Mouse (Mus musculus) intestine, postnatal 0 days (tissue): ENCODE measurements around the gene Ano7. TPM values are rescaled to one million over a fixed set of nuclear protein-coding genes. Genes with fewer than 3 reads are reported as not detected.

Experiments
- ATAC-seq: fragments of 200-750 bp; cut with Nextera tagmentation; 2 replicates; pipeline ENCODE4 v1.8.0; 2017; ENCODE audit warnings: mild to moderate bottlenecking, moderate TSS enrichment, moderate library complexity
- H3K27ac ChIP-seq: fragments of 300-500 bp; sonication (generic); 2 replicates; pipeline ENCODE4 v1.5.1; 2014; ENCODE audit warnings: mild to moderate bottlenecking, low read depth, low read length, moderate library complexity
- H3K27me3 ChIP-seq: fragments of 300-500 bp; sonication (generic); replicated peaks from 2 replicates; pipeline ENCODE4 v1.6.1; 2014; ENCODE audit warnings: low read length, mixed read lengths; ENCODE audit not compliant: control insufficient read depth, insufficient read depth
- H3K36me3 ChIP-seq: fragments of 300-500 bp; sonication (generic); 2 replicates; pipeline ENCODE4 v1.6.1; 2014; ENCODE audit warnings: mild to moderate bottlenecking, moderate library complexity; ENCODE audit not compliant: control insufficient read depth, insufficient read depth
- H3K4me1 ChIP-seq: fragments of 300-500 bp; sonication (generic); replicated peaks from 2 replicates; pipeline ENCODE4 v1.6.1; 2014; ENCODE audit warnings: antibody characterized with exemption, low read length, mixed read lengths; ENCODE audit not compliant: control insufficient read depth, insufficient read depth
- H3K4me2 ChIP-seq: fragments of 300-500 bp; sonication (generic); replicated peaks from 2 replicates; pipeline ENCODE4 v1.6.1; 2014; ENCODE audit warnings: low read depth, mild to moderate bottlenecking, moderate library complexity
- H3K4me3 ChIP-seq: fragments of 300-500 bp; sonication (generic); 2 replicates; pipeline ENCODE4 v1.5.1; 2014; ENCODE audit warnings: low read depth, low read length
- H3K9ac ChIP-seq: fragments of 300-500 bp; sonication (generic); 2 replicates; pipeline ENCODE4 v1.6.1; 2014; ENCODE audit warnings: mild to moderate bottlenecking, low read depth, low read length
- H3K9me3 ChIP-seq: fragments of 300-500 bp; sonication (generic); 2 replicates; pipeline ENCODE4 v1.6.1; 2016; ENCODE audit warnings: mixed run types; ENCODE audit not compliant: control insufficient read depth
- CTCF ChIP-seq: sonication (generic); IDR thresholded peaks from 2 replicates; pipeline ENCODE4 v1.5.1; 2016; ENCODE audit warnings: low read depth, mild to moderate bottlenecking, control low read depth, antibody characterized with exemption, moderate library complexity
- WGBS: fragments of 180-500 bp; shearing (Covaris S2); extraction: QIAGEN DNeasy Blood & Tissue Kit; methylation state at CpG from one replicate; pipeline ENCODE4 v1.1.7; 2014; 5-methylcytosine and 5-hydroxymethylcytosine counted together
- polyA plus RNA-seq: library from polyadenylated mRNA; unstranded; fragments of >200 nt; fragmentation: Nextera tagmentation; extraction: Ambion mirVana; gene quantifications from 2 replicates; pipeline ENCODE4 v1.2.1, GENCODE M21; 2015

Ano7 gene
- polyA plus RNA-seq, 1 experiment from 2014 or later: 1.7 TPM

DNA sequence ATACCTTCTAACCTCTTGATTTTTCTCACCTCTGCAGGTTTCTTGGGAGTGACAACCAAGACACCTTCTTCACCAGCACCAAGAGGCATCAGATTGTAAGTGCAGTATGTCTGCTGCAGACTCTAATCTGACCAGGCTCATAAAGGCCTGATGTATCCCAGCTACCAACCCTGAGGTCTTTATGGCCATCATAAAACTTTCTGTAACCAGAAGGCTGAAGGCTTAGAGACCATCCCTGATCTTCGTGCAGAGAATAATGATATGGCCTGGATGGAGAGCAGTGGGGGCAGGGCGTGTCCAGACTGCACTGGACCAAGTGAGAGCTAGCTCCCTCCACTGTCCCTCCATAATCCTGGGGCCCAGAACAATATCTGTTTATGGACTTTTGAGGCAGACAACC lies 13.5 kb downstream of the Ano7 start:
- Histone ChIP-seq H3K27ac (no peak overlapping the region), H3K4me2 (no peak overlapping the region), H3K4me1 (no peaks in the 10 kb centered on the region), H3K9ac (no peak overlapping the region), H3K4me3 (no peak overlapping the region), H3K27me3 (no peaks in the 10 kb centered on the region), H3K36me3 (no peaks in the 10 kb centered on the region), H3K9me3 (no peaks in the 10 kb centered on the region)
- WGBS: 23% methylated on average over 2 of the region's 2 CpGs
- no peak for ATAC-seq
- no peak for TF ChIP-seq CTCF

DNA sequence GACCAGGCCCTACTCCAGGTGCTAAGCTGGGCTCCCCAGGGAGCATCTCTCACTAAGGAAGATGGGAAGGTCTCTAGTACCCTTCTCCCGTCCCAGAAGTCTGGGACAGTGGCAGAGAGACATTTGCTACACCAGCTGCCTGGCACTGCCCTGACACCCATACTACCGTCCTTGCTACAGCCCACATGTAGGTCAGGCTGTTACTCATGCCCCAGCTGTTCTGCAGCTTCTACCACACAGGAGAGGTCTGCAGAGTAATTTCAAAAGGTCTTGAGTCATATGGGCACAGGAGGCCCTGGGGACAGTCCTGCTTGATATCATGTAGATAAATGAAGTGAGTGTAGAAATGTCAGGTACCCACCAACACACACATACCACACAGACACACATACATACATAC lies 15.2 kb downstream of the Ano7 start:
- WGBS: 74% methylated on average over 2 of the region's 2 CpGs
- no peaks in the 10 kb centered on the region for H3K36me3 ChIP-seq
- H3K9ac ChIP-seq: no peak overlapping the region
- no peak for ATAC-seq
- no peaks in the 10 kb centered on the region for H3K9me3 ChIP-seq
- H3K4me1 ChIP-seq: no peaks in the 10 kb centered on the region
- no peaks in the 10 kb centered on the region for H3K27me3 ChIP-seq
- no peak overlapping the region for H3K4me2 ChIP-seq
- no peak overlapping the region for H3K27ac ChIP-seq
- H3K4me3 ChIP-seq: no peak overlapping the region
- no peak for TF ChIP-seq CTCF

DNA sequence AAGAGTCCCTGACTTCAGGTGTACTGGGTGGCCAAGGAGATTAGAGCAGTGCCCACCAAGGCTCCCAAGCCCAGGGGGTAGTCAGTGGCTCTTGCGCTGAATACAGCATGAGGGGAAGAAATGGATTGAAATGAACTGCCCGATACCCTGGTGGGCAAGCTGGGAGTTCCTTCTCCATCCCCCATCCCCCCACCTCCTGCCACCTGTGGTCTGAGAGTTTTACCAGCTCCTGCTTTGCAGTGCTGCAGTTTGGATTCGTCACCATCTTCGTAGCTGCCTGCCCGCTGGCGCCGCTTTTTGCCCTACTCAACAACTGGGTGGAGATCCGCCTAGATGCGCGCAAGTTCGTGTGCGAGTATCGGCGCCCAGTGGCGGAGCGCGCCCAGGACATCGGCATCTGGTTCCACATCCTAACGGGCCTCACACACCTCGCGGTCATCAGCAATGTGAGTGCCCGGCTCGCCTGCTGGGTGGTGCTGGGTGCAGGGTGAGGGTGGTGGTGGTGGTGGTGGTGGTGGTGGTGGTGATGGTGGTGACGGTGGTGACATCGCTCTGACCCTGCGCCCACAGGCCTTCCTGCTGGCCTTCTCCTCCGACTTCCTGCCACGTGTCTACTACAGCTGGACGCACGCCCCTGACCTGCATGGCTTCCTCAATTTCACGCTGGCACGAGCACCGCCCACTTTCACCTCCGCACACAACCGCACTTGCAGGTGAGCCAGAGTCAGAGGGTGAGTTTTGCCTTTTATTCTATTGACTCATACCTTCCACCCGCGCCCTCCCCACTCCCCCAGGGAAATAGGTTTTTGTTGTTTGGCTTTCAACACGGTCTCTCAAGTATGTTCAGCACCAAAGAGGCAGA lies 27.7 kb downstream of the Ano7 start:
- Histone ChIP-seq H3K4me3 (peak overlapping the region; percentile 16), H3K4me1 (no peaks in the 10 kb centered on the region), H3K27me3 (no peaks in the 10 kb centered on the region), H3K9me3 (no peaks in the 10 kb centered on the region), H3K27ac (no peak overlapping the region), H3K36me3 (peaks cover 10% of the 10 kb centered on the region), H3K4me2 (peak overlapping the region; percentile 59), H3K9ac (no peak overlapping the region)
- ATAC-seq: peak; percentile 19; the same call in 1 of the 2 replicates
- TF ChIP-seq CTCF: peak; percentile 14; the same call in 1 of the 2 replicates
- 12% methylated on average over 38 of the region's 38 CpGs for WGBS

DNA sequence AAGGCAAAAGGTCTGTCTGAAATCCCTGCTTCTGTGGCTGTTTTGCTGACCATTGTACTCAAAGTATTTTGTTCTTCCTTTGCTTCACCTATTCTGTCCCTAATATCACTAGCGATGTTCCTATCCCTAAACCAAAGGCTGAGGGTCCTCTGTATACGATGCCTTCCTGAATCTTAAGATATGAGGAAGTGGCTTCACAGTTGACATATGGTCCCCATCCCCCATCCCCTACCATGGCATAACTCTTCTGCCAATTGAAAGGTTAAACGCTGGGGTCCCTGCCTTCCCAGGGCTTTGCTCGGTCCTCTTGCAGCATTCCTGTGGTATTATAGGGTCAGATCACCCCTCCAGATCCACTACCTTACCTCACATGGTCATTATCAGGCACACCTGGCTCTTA lies 29.7 kb downstream of the Ano7 start:
- H3K27ac ChIP-seq: no peak overlapping the region

DNA sequence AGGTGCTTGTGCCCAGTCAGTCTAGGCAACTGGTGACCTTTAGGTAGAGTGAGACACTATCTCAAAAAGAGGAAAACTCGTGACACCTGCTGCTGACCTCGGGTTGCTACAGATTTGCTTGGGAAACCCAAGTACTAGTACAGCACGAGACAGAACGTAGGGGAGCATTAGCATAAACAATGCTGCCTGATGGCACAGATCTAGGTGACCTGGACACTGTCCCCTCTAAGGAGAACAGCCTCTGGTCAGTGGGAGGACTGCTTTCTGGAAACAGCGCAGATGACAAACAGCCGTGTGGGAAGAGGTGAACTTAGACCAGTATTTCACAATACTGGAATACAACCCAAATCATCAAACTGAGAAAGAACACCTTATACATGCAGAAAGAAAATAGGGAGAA lies 58.4 kb downstream of the Ano7 start:
- Histone ChIP-seq H3K9ac (no peak overlapping the region), H3K4me1 (no peaks in the 10 kb centered on the region), H3K4me2 (no peak overlapping the region), H3K36me3 (peaks cover 75% of the 10 kb centered on the region), H3K27ac (no peak overlapping the region), H3K9me3 (no peaks in the 10 kb centered on the region), H3K4me3 (no peak overlapping the region), H3K27me3 (no peaks in the 10 kb centered on the region)
- 64% methylated on average over 6 of the region's 6 CpGs for WGBS
- no peak for TF ChIP-seq CTCF
- ATAC-seq: no peak

More for the DNA sequence above, 29.7 kb downstream of the Ano7 start:
- H3K4me3 ChIP-seq: no peak overlapping the region
- no peaks in the 10 kb centered on the region for H3K27me3 ChIP-seq
- H3K36me3 ChIP-seq: peaks cover 29% of the 10 kb centered on the region
- H3K4me2 ChIP-seq: no peak overlapping the region
- no peak for TF ChIP-seq CTCF
- ATAC-seq: no peak
- H3K9ac ChIP-seq: no peak overlapping the region
- no peaks in the 10 kb centered on the region for H3K4me1 ChIP-seq
- WGBS: 77% methylated on average over 4 of the region's 4 CpGs
- no peaks in the 10 kb centered on the region for H3K9me3 ChIP-seq

DNA sequence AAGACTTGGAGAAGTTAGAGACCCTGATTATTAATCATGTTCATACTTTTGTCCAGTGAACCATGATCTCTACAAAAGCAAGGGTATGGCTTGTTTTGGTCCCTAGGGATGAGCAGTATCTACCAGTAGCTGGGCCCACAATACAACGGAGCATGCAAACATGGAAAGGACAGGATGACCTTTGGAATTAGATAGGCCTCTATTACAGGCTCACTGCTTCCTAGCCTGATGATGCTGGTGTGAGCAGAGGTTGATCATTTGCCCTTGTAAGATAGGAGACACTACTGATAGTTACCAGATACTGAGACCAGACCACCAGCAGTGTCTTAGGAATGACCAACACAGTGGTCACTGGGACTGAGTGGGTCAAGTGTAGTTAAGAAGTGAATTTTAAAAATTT lies 65.6 kb downstream of the Ano7 start:
- Histone ChIP-seq H3K27ac (0 out of 2 replicates have a peak overlapping the region, but pooled peaks have one; percentile 8), H3K27me3 (no peaks in the 10 kb centered on the region), H3K9me3 (no peaks in the 10 kb centered on the region), H3K4me2 (no peak overlapping the region), H3K36me3 (peaks cover 55% of the 10 kb centered on the region), H3K4me1 (peaks cover 11% of the 10 kb centered on the region), H3K4me3 (no peak overlapping the region), H3K9ac (no peak overlapping the region)
- TF ChIP-seq CTCF: no peak
- 45% methylated on average over 1 of the region's 1 CpGs for WGBS
- ATAC-seq: peak; percentile 57; the same call in 1 of the 2 replicates
